Mouse (Mus musculus) adrenal gland, postnatal 36 days (tissue): ENCODE data around the gene Tmem207. TPM values are rescaled to one million over a fixed set of nuclear protein-coding genes. Genes with fewer than 3 reads are reported as not detected.

Source experiments
- DNase-seq, 2 experiments: peaks; one replicate each; pipeline ENCODE4 v3.0.0; 2021; ENCODE audit warnings: mixed read lengths in 1 of 2
- total RNA-seq, 2 experiments: library from RNA; stranded (reverse); gene quantifications; 2 replicates each; pipeline ENCODE4 v1.2.3; 2021

The Tmem207 gene
- total RNA-seq, 2 experiments from 2014 or later, result not detected

- no peak for DNase-seq
Observed at GRCm38 (mm10) chr16:26454163-26454562, 72.4 kb downstream of the Tmem207 start.

Other genes starting within 250 kb of the Tmem207 start
- gene Cldn1, start 154.9 kb downstream of the Tmem207 start, total RNA-seq, result 10 to 100 TPM in 1 of 2 experiments, 1 to 10 TPM in 1; 9.8 to 10.4 TPM
- gene Cldn16, start 63.6 kb downstream of the Tmem207 start, total RNA-seq, result not detected
- 10 to 100 TPM in 1 of 2 experiments, 1 to 10 TPM in 1; 5.0 to 17.6 TPM for gene Il1rap, start 54.9 kb upstream of the Tmem207 start, total RNA-seq